Mouse (Mus musculus): ENCODE results near the gene Stk11ip. TPM values are rescaled to one million over a fixed set of nuclear protein-coding genes. Genes with fewer than 3 reads are reported as not detected.

Stk11ip gene
- polyA plus RNA-seq, 1 experiment: 29.3 TPM

- 86% methylated on average over 19 of the region's 19 CpGs for WGBS
- H3K4me1 ChIP-seq (ENCODE audit: control insufficient read depth, insufficient read depth, low read length): no peaks in the 10 kb centered on the region
- H3K4me3 ChIP-seq (replicated peaks; ENCODE audit: insufficient read depth, low read depth, low read length): no peak overlapping the region
- TF ChIP-seq POLR2A (IDR thresholded peaks at IDR 0.05; ENCODE audit: borderline replicate concordance, insufficient read depth, low read length) (no peak), CTCF (IDR thresholded peaks at IDR 0.05; ENCODE audit: borderline replicate concordance, insufficient read depth, low read depth, low read length) (no peak)
- no peak for DNase-seq
- no peaks in the 10 kb centered on the region for H3K27me3 ChIP-seq (ENCODE audit: control insufficient read depth, insufficient read depth, low read length)
- H3K27ac ChIP-seq (ENCODE audit: insufficient read depth, low read length): no peak overlapping the region
These were observed 12.3 kb downstream of the Stk11ip start for GRCm38 (mm10) chr1:75533325-75534252.

- TF ChIP-seq POLR2A (IDR thresholded peaks at IDR 0.05; ENCODE audit: borderline replicate concordance, insufficient read depth, low read length) (no peak), CTCF (IDR thresholded peaks at IDR 0.05; ENCODE audit: borderline replicate concordance, insufficient read depth, low read depth, low read length) (no peak)
- H3K4me3 ChIP-seq (replicated peaks; ENCODE audit: insufficient read depth, low read depth, low read length): no peak overlapping the region
- no peak for DNase-seq
- no peak overlapping the region for H3K27ac ChIP-seq (ENCODE audit: insufficient read depth, low read length)
- WGBS: 69% methylated on average over 2 of the region's 2 CpGs
- no peaks in the 10 kb centered on the region for H3K4me1 ChIP-seq (ENCODE audit: control insufficient read depth, insufficient read depth, low read length)
- H3K27me3 ChIP-seq (ENCODE audit: control insufficient read depth, insufficient read depth, low read length): no peaks in the 10 kb centered on the region
These were observed 16.3 kb downstream of the Stk11ip start for GRCm38 (mm10) chr1:75537587-75537986.

GRCm38 (mm10) chr1:75538597-75539190, 17.4 kb downstream of the Stk11ip start:
- TF ChIP-seq POLR2A (IDR thresholded peaks at IDR 0.05; ENCODE audit: borderline replicate concordance, insufficient read depth, low read length) (no peak), CTCF (IDR thresholded peaks at IDR 0.05; ENCODE audit: borderline replicate concordance, insufficient read depth, low read depth, low read length) (no peak)
- H3K4me3 ChIP-seq (replicated peaks; ENCODE audit: insufficient read depth, low read depth, low read length): no peak overlapping the region
- no peak overlapping the region for H3K27ac ChIP-seq (ENCODE audit: insufficient read depth, low read length)
- 72% methylated on average over 9 of the region's 9 CpGs for WGBS
- H3K4me1 ChIP-seq (ENCODE audit: control insufficient read depth, insufficient read depth, low read length): no peaks in the 10 kb centered on the region
- no peak for DNase-seq
- no peaks in the 10 kb centered on the region for H3K27me3 ChIP-seq (ENCODE audit: control insufficient read depth, insufficient read depth, low read length)

- Histone ChIP-seq H3K27me3 (ENCODE audit: control insufficient read depth, insufficient read depth, low read length) (no peaks in the 10 kb centered on the region), H3K27ac (ENCODE audit: insufficient read depth, low read length) (no peak overlapping the region), H3K4me3 (replicated peaks; ENCODE audit: insufficient read depth, low read depth, low read length) (no peak overlapping the region), H3K4me1 (ENCODE audit: control insufficient read depth, insufficient read depth, low read length) (no peaks in the 10 kb centered on the region)
- TF ChIP-seq CTCF (IDR thresholded peaks at IDR 0.05; ENCODE audit: borderline replicate concordance, insufficient read depth, low read depth, low read length) (no peak), POLR2A (IDR thresholded peaks at IDR 0.05; ENCODE audit: borderline replicate concordance, insufficient read depth, low read length) (no peak)
- DNase-seq: no peak
- WGBS: 92% methylated on average over 7 of the region's 7 CpGs
These were observed 20.2 kb downstream of the Stk11ip start for GRCm38 (mm10) chr1:75541496-75541895.

GRCm38 (mm10) chr1:75544351-75544750, 23.0 kb downstream of the Stk11ip start:
- WGBS: 82% methylated on average over 6 of the region's 6 CpGs
- peaks cover 17% of the 10 kb centered on the region for H3K4me1 ChIP-seq (ENCODE audit: control insufficient read depth, insufficient read depth, low read length)

GRCm38 (mm10) chr1:75545965-75546956, 24.9 kb downstream of the Stk11ip start, which contains the start of gene Slc4a3:
Gene Slc4a3 (plus strand): TSS chr1:75546266.
- H3K4me3 ChIP-seq (replicated peaks; ENCODE audit: insufficient read depth, low read depth, low read length): peak within 1 kb of the TSS; percentile 58
- H3K4me1 ChIP-seq (ENCODE audit: control insufficient read depth, insufficient read depth, low read length): peaks cover 17% of the 10 kb centered on the region
- no peaks in the 10 kb centered on the region for H3K27me3 ChIP-seq (ENCODE audit: control insufficient read depth, insufficient read depth, low read length)
- 1% methylated on average over 57 of the region's 64 CpGs for WGBS
- TF ChIP-seq POLR2A (IDR thresholded peaks at IDR 0.05; ENCODE audit: borderline replicate concordance, insufficient read depth, low read length) (peak; percentile 40; the same call in 1 of the 2 replicates), CTCF (IDR thresholded peaks at IDR 0.05; ENCODE audit: borderline replicate concordance, insufficient read depth, low read depth, low read length) (no peak)
- peak; percentile 81 to 86 for DNase-seq
- H3K27ac ChIP-seq (ENCODE audit: insufficient read depth, low read length): peak within 1 kb of the TSS; percentile 35

More at GRCm38 (mm10) chr1:75544351-75544750, 23.0 kb downstream of the Stk11ip start:
- TF ChIP-seq CTCF (IDR thresholded peaks at IDR 0.05; ENCODE audit: borderline replicate concordance, insufficient read depth, low read depth, low read length) (no peak), POLR2A (IDR thresholded peaks at IDR 0.05; ENCODE audit: borderline replicate concordance, insufficient read depth, low read length) (no peak)
- H3K27me3 ChIP-seq (ENCODE audit: control insufficient read depth, insufficient read depth, low read length): no peaks in the 10 kb centered on the region
- no peak for DNase-seq
- no peak overlapping the region for H3K27ac ChIP-seq (ENCODE audit: insufficient read depth, low read length)
- no peak overlapping the region for H3K4me3 ChIP-seq (replicated peaks; ENCODE audit: insufficient read depth, low read depth, low read length)

DNA sequence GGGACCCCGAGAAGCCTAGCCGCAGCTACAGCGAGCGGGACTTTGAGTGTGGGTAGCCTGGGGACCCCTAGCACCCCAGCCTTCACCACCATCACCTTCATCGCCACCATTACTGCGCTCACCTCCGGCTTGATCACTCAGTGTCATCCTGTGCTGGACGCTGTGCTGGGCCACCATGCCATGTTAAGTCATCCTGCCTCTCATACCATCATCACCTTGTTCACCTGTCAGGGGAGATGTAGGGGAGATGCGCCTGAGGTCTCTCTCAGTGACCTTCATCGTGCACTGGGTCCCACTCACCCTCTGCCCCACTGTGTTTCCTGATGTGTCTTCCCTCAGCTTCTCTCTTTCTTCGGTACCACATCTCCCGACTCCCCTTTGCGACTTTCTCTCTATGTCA, 26.0 kb downstream of the Stk11ip start:
- Histone ChIP-seq H3K27me3 (ENCODE audit: control insufficient read depth, insufficient read depth, low read length) (no peaks in the 10 kb centered on the region), H3K4me1 (ENCODE audit: control insufficient read depth, insufficient read depth, low read length) (peaks cover 17% of the 10 kb centered on the region), H3K27ac (ENCODE audit: insufficient read depth, low read length) (no peak overlapping the region), H3K4me3 (replicated peaks; ENCODE audit: insufficient read depth, low read depth, low read length) (no peak overlapping the region)
- 95% methylated on average over 13 of the region's 13 CpGs for WGBS
- no peak for DNase-seq
- no peak for TF ChIP-seq POLR2A (IDR thresholded peaks at IDR 0.05; ENCODE audit: borderline replicate concordance, insufficient read depth, low read length)
- no peak for TF ChIP-seq CTCF (IDR thresholded peaks at IDR 0.05; ENCODE audit: borderline replicate concordance, insufficient read depth, low read depth, low read length)
